Mouse (Mus musculus): ENCODE measurements around the gene Ppt2. TPM values are rescaled to one million over a fixed set of nuclear protein-coding genes. Genes with fewer than 3 reads are reported as not detected.
A peak's percentile ranks its signal among the peaks of the same experiment; 100 is the strongest.

Ppt2 gene
- polyA plus RNA-seq, 1 experiment from 2014 or later, result 20.3 TPM

- Histone ChIP-seq H3K4me3 (replicated peaks) (no peak overlapping the region), H3K4me2 (no peak overlapping the region), H3K36me3 (replicated peaks) (no peaks in the 10 kb centered on the region), H3K27ac (no peak overlapping the region), H3K4me1 (peaks cover 58% of the 10 kb centered on the region), H3K9me3 (no peaks in the 10 kb centered on the region), H3K27me3 (no peaks in the 10 kb centered on the region), H3K9ac (no peak overlapping the region)
- no peak for ATAC-seq (ENCODE audit: low FRiP score)
- WGBS, result 72% methylated on average over 3 of the region's 3 CpGs
Observed at GRCm38 (mm10) chr17:34588767-34589166, 39.5 kb downstream of the Ppt2 start.

DNA sequence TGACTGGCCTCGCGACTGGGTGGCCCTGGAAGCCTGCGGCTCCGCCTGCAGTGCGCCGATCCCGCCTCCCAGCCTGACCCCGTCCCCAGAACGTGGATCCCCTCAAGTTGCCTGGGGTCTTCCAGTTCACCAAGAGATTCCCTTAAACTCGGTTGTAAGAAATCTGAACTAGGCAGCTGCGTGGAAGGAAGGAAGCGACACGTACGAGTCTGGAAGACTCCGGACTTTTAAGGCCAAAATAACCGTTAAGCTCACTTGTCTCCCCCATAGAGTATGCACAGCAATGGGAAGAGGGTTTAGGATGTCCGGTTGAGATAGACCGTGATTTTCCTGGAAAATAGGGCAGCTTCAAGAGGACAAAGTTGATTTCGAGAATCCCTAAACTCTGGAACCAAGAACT lies 40.5 kb downstream of the Ppt2 start:
- Histone ChIP-seq H3K9ac (peak overlapping the region; percentile 87), H3K4me3 (replicated peaks) (peak overlapping the region; percentile 60), H3K36me3 (replicated peaks) (no peaks in the 10 kb centered on the region), H3K4me1 (peaks cover 49% of the 10 kb centered on the region), H3K4me2 (peak overlapping the region; percentile 89), H3K27ac (peak overlapping the region; percentile 99), H3K9me3 (no peaks in the 10 kb centered on the region), H3K27me3 (no peaks in the 10 kb centered on the region)
- no peak for ATAC-seq (ENCODE audit: low FRiP score)
- 4% methylated on average over 19 of the region's 19 CpGs for WGBS

DNA sequence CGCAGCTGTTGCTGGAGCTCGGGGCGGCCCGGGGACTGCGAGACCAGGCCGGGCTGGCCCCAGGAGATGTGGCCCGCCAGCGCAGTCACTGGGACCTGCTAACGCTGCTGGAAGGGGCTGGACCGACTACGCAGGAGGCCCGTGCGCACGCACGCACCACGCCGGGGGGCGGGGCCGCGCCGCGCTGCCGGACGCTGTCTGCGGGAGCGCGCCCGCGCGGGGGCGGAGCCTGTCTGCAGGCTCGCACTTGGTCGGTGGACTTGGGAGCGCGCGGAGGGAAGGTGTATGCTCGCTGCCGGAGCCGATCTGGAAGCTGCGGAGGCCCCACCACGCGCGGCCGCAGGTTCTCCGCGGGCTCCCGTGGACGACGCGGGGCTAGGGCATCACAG lies 40.9 kb downstream of the Ppt2 start:
- peak overlapping the region; percentile 60 for H3K4me3 ChIP-seq (replicated peaks)
- WGBS, result under 1% methylated on average over 49 of the region's 50 CpGs
- H3K27me3 ChIP-seq, result no peaks in the 10 kb centered on the region
- peak overlapping the region; percentile 89 for H3K4me2 ChIP-seq
- H3K9ac ChIP-seq, result peak overlapping the region; percentile 87
- peak; percentile 85 for ATAC-seq (ENCODE audit: low FRiP score)
- H3K36me3 ChIP-seq (replicated peaks), result no peaks in the 10 kb centered on the region
- no peaks in the 10 kb centered on the region for H3K9me3 ChIP-seq
- H3K4me1 ChIP-seq, result peaks cover 49% of the 10 kb centered on the region
- peak overlapping the region; percentile 99 for H3K27ac ChIP-seq

GRCm38 (mm10) chr17:34586796-34587422 lies 41.4 kb downstream of the Ppt2 start:
- Histone ChIP-seq H3K9ac (peak overlapping the region; percentile 87), H3K4me2 (peak overlapping the region; percentile 89), H3K27ac (peak overlapping the region; percentile 99), H3K27me3 (no peaks in the 10 kb centered on the region), H3K9me3 (no peaks in the 10 kb centered on the region), H3K4me3 (replicated peaks) (peak overlapping the region; percentile 60), H3K4me1 (peaks cover 49% of the 10 kb centered on the region), H3K36me3 (replicated peaks) (no peaks in the 10 kb centered on the region)
- ATAC-seq (ENCODE audit: low FRiP score), result peak; percentile 81
- WGBS, result under 1% methylated on average over 38 of the region's 38 CpGs

DNA sequence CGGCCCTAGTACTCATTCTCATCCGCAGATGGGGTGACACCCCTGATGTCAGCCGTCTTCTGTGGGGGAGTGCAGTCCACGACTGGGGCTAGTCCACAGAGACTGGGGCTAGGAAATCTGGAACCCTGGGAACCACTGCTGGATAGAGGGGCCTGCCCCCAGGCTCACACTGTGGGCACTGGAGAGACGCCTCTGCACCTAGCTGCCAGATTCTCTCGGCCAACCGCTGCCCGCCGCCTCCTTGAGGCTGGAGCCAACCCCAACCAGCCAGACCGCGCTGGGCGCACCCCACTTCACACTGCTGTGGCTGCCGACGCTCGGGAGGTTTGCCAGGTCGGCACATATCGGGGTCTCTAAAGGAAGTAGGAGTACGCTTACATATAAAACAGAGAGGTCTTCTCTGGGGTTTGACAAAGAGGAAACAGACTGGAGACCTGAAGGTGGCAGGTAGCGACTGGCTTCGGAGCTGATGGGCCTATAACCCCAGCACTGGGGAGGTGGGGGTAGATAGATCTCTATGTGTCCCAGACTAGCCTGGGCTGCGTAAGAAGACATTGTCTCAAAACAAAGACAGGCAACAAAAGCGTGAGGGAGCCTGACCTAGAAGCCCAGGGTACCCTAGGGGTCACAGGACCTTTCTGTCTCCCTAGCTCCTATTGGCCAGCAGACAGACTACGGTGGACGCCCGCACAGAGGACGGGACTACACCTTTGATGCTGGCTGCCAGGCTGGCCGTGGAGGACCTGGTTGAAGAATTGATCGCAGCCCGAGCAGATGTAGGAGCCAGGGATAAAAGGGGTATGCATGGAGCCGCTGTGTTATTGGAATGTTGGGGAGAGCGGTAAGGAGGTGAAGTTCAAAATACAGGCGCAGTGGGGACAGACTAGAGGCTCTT lies 42.2 kb downstream of the Ppt2 start:
- H3K4me3 ChIP-seq (replicated peaks), result peak overlapping the region; percentile 60
- peak; percentile 12; the same call in 1 of the 2 replicates for ATAC-seq (ENCODE audit: low FRiP score)
- 15% methylated on average over 32 of the region's 32 CpGs for WGBS
- peaks cover 43% of the 10 kb centered on the region for H3K4me1 ChIP-seq
- peak overlapping the region; percentile 87 for H3K9ac ChIP-seq
- peak overlapping the region; percentile 89 for H3K4me2 ChIP-seq
- H3K27ac ChIP-seq, result peak overlapping the region; percentile 99
- H3K36me3 ChIP-seq (replicated peaks), result no peaks in the 10 kb centered on the region
- no peaks in the 10 kb centered on the region for H3K27me3 ChIP-seq
- H3K9me3 ChIP-seq, result no peaks in the 10 kb centered on the region

GRCm38 (mm10) chr17:34585121-34585520 lies 43.2 kb downstream of the Ppt2 start:
- ATAC-seq (ENCODE audit: low FRiP score), result no peak
- no peak overlapping the region for H3K4me2 ChIP-seq
- H3K27ac ChIP-seq, result no peak overlapping the region
- 87% methylated on average over 8 of the region's 8 CpGs for WGBS
- H3K4me3 ChIP-seq (replicated peaks), result no peak overlapping the region
- no peak overlapping the region; the same call in 1 of the 2 replicates for H3K9ac ChIP-seq
- H3K4me1 ChIP-seq, result peaks cover 33% of the 10 kb centered on the region
- no peaks in the 10 kb centered on the region for H3K9me3 ChIP-seq
- no peaks in the 10 kb centered on the region for H3K27me3 ChIP-seq
- H3K36me3 ChIP-seq (replicated peaks), result no peaks in the 10 kb centered on the region

DNA sequence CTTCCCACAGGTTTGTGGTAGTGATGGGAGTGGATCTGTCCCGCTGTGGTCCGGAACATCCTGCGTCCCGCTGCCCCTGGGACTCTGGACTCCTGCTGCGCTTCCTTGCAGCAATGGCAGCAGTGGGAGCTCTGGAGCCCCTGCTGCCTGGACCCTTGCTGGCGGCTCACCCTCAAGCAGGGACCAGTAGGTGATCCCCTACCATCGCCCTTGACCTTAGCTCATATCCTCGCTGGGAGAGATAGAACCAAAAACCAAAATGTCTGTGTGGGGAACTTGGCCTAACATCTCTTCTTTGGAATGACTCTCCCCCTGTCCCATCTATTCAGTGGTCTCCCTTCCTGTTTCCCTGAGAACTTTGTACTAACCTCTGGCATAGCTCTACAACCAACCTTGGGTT lies 44.5 kb downstream of the Ppt2 start:
- Histone ChIP-seq H3K4me3 (replicated peaks) (no peak overlapping the region), H3K9ac (no peak overlapping the region), H3K27me3 (no peaks in the 10 kb centered on the region), H3K4me1 (peaks cover 21% of the 10 kb centered on the region), H3K36me3 (replicated peaks) (no peaks in the 10 kb centered on the region), H3K27ac (no peak overlapping the region), H3K9me3 (no peaks in the 10 kb centered on the region), H3K4me2 (no peak overlapping the region)
- 84% methylated on average over 8 of the region's 8 CpGs for WGBS
- no peak for ATAC-seq (ENCODE audit: low FRiP score)

DNA sequence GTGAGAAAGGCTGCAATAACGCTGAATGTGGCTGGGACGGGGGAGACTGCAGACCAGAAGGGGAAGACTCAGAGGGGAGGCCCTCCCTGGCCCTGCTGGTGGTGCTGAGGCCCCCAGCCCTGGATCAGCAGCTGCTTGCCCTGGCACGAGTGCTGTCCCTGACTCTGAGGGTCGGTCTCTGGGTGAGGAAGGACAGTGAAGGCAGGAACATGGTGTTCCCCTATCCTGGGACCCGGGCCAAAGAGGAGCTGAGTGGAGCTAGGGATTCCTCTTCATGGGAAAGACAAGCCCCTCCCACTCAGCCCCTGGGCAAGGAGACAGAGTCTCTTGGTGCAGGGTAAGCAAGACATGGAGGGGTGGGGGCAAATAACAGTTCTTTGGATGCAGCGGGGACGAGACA lies 44.9 kb downstream of the Ppt2 start:
- no peaks in the 10 kb centered on the region for H3K27me3 ChIP-seq
- WGBS, result 71% methylated on average over 7 of the region's 7 CpGs
- H3K4me2 ChIP-seq, result no peak overlapping the region
- no peak for ATAC-seq (ENCODE audit: low FRiP score)
- peaks cover 18% of the 10 kb centered on the region for H3K4me1 ChIP-seq
- H3K27ac ChIP-seq, result no peak overlapping the region
- no peak overlapping the region for H3K4me3 ChIP-seq (replicated peaks)
- no peak overlapping the region for H3K9ac ChIP-seq
- H3K9me3 ChIP-seq, result no peaks in the 10 kb centered on the region
- no peaks in the 10 kb centered on the region for H3K36me3 ChIP-seq (replicated peaks)

DNA sequence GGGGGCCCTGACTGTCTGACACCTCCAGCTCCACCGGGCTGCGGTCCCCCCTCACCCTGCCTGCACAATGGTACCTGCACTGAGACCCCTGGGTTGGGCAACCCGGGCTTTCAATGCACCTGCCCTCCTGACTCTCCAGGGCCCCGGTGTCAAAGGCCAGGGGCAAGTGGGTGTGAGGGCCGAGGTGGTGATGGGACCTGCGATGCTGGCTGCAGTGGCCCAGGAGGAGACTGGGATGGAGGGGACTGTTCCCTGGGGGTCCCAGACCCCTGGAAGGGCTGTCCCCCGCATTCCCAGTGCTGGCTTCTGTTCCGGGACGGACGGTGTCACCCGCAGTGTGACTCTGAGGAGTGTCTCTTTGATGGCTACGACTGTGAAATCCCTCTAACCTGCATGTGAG lies 45.8 kb downstream of the Ppt2 start:
- H3K27me3 ChIP-seq, result no peaks in the 10 kb centered on the region
- WGBS, result 87% methylated on average over 12 of the region's 12 CpGs
- no peak overlapping the region for H3K9ac ChIP-seq
- no peaks in the 10 kb centered on the region for H3K36me3 ChIP-seq (replicated peaks)
- no peak overlapping the region for H3K4me3 ChIP-seq (replicated peaks)
- no peaks in the 10 kb centered on the region for H3K9me3 ChIP-seq
- ATAC-seq (ENCODE audit: low FRiP score), result no peak
- no peak overlapping the region for H3K4me2 ChIP-seq
- H3K27ac ChIP-seq, result no peak overlapping the region
- H3K4me1 ChIP-seq, result peaks cover 12% of the 10 kb centered on the region

GRCm38 (mm10) chr17:34578070-34578469 lies 50.2 kb downstream of the Ppt2 start:
- H3K27me3 ChIP-seq, result no peaks in the 10 kb centered on the region
- no peak for ATAC-seq (ENCODE audit: low FRiP score)
- H3K4me2 ChIP-seq, result no peak overlapping the region

DNA sequence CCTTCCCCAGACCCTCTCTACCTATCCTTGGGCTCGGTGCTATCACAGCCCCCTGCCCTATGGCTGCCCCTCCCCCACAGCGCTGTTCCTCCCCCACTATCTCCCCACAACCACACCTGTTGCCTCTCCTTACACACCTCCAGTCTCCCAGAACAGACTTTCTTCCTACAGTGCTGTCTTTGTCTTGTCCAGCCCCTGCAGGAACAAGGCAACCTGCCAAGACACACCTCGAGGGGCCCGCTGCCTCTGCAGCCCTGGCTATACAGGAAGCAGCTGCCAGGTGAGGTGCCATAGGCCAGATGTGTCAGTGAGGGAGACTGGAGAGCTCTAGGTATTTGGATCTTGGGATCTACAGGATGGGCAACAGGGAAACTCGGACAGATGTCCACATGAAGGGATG lies 51.7 kb downstream of the Ppt2 start:
- ATAC-seq (ENCODE audit: low FRiP score), result no peak
- Histone ChIP-seq H3K36me3 (replicated peaks) (no peaks in the 10 kb centered on the region), H3K4me1 (no peaks in the 10 kb centered on the region; the same call in 1 of the 2 replicates), H3K27ac (no peak overlapping the region), H3K9ac (no peak overlapping the region), H3K27me3 (no peaks in the 10 kb centered on the region), H3K4me2 (no peak overlapping the region), H3K9me3 (no peaks in the 10 kb centered on the region), H3K4me3 (replicated peaks) (no peak overlapping the region)
- 68% methylated on average over 5 of the region's 5 CpGs for WGBS

More at GRCm38 (mm10) chr17:34578070-34578469, 50.2 kb downstream of the Ppt2 start:
- Histone ChIP-seq H3K36me3 (replicated peaks) (no peaks in the 10 kb centered on the region), H3K27ac (no peak overlapping the region), H3K4me1 (no peaks in the 10 kb centered on the region), H3K4me3 (replicated peaks) (no peak overlapping the region), H3K9ac (no peak overlapping the region), H3K9me3 (no peaks in the 10 kb centered on the region)
- 88% methylated on average over 3 of the region's 3 CpGs for WGBS

DNA sequence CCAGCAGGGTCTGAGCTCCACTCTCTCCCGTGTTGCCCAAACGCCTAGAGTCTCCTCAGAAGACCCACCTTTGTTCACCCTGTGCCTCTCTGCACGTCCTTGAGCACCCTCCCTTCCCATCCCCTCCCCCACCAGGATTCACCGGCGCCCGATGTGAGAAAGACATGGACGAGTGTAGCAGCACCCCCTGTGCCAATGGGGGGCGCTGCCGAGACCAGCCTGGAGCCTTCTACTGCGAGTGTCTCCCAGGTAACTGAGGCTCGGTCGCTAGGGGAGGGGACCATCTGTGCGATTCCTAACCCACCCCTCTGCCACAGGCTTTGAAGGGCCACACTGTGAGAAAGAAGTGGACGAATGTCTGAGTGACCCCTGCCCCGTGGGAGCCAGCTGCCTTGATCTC lies 55.9 kb downstream of the Ppt2 start:
- Histone ChIP-seq H3K36me3 (replicated peaks) (no peaks in the 10 kb centered on the region), H3K4me2 (no peak overlapping the region), H3K27ac (no peak overlapping the region), H3K9ac (no peak overlapping the region), H3K9me3 (no peaks in the 10 kb centered on the region), H3K27me3 (peaks cover 13% of the 10 kb centered on the region), H3K4me3 (replicated peaks) (no peak overlapping the region), H3K4me1 (no peaks in the 10 kb centered on the region; the same call in 1 of the 2 replicates)
- WGBS, result 5% methylated on average over 15 of the region's 15 CpGs
- ATAC-seq (ENCODE audit: low FRiP score), result no peak

Measured in forebrain, embryonic 12.5 days (tissue).